Comparison of ENCODE assay signal across 7 mouse cellular contexts in the genomic region with DNA sequence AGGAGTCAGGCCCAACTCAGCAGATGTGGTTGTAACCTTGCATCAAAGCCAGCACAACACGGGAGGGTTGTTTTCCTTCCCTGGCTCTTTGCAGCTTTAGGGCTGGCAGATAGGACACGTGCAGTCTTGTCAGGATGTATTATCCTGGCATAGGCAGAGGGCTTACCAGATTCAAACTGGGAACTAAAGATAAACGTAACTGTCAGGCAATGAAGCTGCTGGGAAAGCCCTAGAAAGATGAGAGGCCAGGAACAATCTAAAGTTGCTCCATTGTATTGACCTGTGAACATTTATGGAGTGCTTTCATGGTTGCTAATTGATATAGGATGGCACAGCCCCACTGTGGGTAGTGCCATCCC. TPM values are rescaled to one million over a fixed set of nuclear protein-coding genes. Genes with fewer than 3 reads are reported as not detected.
DNase-seq lines count a peak whose midpoint lies in the region; ATAC-seq and TF ChIP-seq lines count a peak whose summit lies in the region.

No protein-coding gene starts in this region.

- no peak for TF ChIP-seq POLR2A in testis, adult 2 months (IDR thresholded peaks at IDR 0.05; ENCODE audit: control insufficient read depth, low read depth, low read length)

- no peaks in the 10 kb centered on the region; the same call in 1 of the 2 replicates for H3K36me3 ChIP-seq in testis, adult 2 months (ENCODE audit: control insufficient read depth, insufficient read depth, low read length)
- H3K36me3 ChIP-seq in forebrain, embryonic 13.5 days (ENCODE audit: poor library complexity, severe bottlenecking), result peaks cover 36% of the 10 kb centered on the region
- H3K36me3 ChIP-seq in liver, embryonic 14.5 days (replicated peaks; ENCODE audit: control insufficient read depth, insufficient read depth, low read depth), result peaks cover 26% of the 10 kb centered on the region

- no peak for DNase-seq in testis, postnatal 10 days (ENCODE audit: low spot score)
- no peak for DNase-seq in liver, embryonic 14.5 days (ENCODE audit: low read depth in 3 of 3, low spot score in 3 of 3)
- DNase-seq in retina, embryonic 14.5 days (ENCODE audit: low spot score), result no peak
- DNase-seq in urinary bladder, postnatal 14 days (ENCODE audit: low spot score), result no peak
- no peak for DNase-seq in frontal cortex, postnatal 14 days (ENCODE audit: low spot score in 2 of 2)

- H3K4me2 ChIP-seq in forebrain, embryonic 13.5 days, result peak overlapping the region; percentile 68
- peak overlapping the region; percentile 87 for H3K4me2 ChIP-seq in liver, embryonic 14.5 days (ENCODE audit: low read depth)

- WGBS in forebrain, embryonic 13.5 days, result 13% methylated on average over 3 of the region's 3 CpGs
- WGBS in liver, embryonic 14.5 days (ENCODE audit: insufficient replicate concordance), result 2% methylated on average over 3 of the region's 3 CpGs

- H3K9me3 ChIP-seq in forebrain, embryonic 13.5 days (replicated peaks), result no peaks in the 10 kb centered on the region
- no peaks in the 10 kb centered on the region for H3K9me3 ChIP-seq in liver, embryonic 14.5 days (ENCODE audit: control insufficient read depth, low read length)

- peak overlapping the region; percentile 76 for H3K9ac ChIP-seq in forebrain, embryonic 13.5 days
- H3K9ac ChIP-seq in liver, embryonic 14.5 days (replicated peaks), result peak overlapping the region; percentile 69

- no peak overlapping the region for H3K27ac ChIP-seq in testis, adult 2 months (ENCODE audit: control insufficient read depth, insufficient read depth, low read depth, low read length)
- H3K27ac ChIP-seq in forebrain, embryonic 13.5 days, result no peak overlapping the region; the same call in 1 of the 2 replicates
- H3K27ac ChIP-seq in liver, embryonic 14.5 days, result peak overlapping the region; percentile 82

- no peak for TF ChIP-seq CTCF in testis, adult 2 months (IDR thresholded peaks at IDR 0.05; ENCODE audit: control insufficient read depth, insufficient read depth, insufficient replicate concordance, low read depth, low read length)
- TF ChIP-seq CTCF in liver, embryonic 14.5 days (IDR thresholded peaks at IDR 0.05; ENCODE audit: low read depth), result no peak

- peak; percentile 60 for TF ChIP-seq EP300 in liver, embryonic 14.5 days (IDR thresholded peaks at IDR 0.05; ENCODE audit: low read depth)

- H3K4me3 ChIP-seq in testis, adult 2 months (ENCODE audit: control insufficient read depth, low read depth, low read length), result peak overlapping the region; percentile 77
- peak overlapping the region; percentile 54 for H3K4me3 ChIP-seq in forebrain, embryonic 13.5 days
- H3K4me3 ChIP-seq in liver, embryonic 14.5 days (ENCODE audit: insufficient read depth in 1 of 2, low read depth in 2 of 2, low read length in 2 of 2), result peak overlapping the region; percentile 39 to 60

- ATAC-seq in forebrain, embryonic 13.5 days, result no peak
- no peak for ATAC-seq in liver, embryonic 14.5 days (ENCODE audit: insufficient read depth)

- H3K27me3 ChIP-seq in testis, adult 2 months (ENCODE audit: control insufficient read depth, insufficient read depth, low read length), result no peaks in the 10 kb centered on the region
- H3K27me3 ChIP-seq in forebrain, embryonic 13.5 days, result no peaks in the 10 kb centered on the region
- H3K27me3 ChIP-seq in liver, embryonic 14.5 days (ENCODE audit: control insufficient read depth, insufficient read depth, low read length), result no peaks in the 10 kb centered on the region

- H3K4me1 ChIP-seq in testis, adult 2 months (ENCODE audit: control insufficient read depth, insufficient read depth, low read length), result peaks cover 10% of the 10 kb centered on the region
- H3K4me1 ChIP-seq in forebrain, embryonic 13.5 days, result peaks cover 12% of the 10 kb centered on the region
- peaks cover 69 to 73% of the 10 kb centered on the region in 2 experiments for H3K4me1 ChIP-seq in liver, embryonic 14.5 days (replicated peaks; ENCODE audit: control insufficient read depth in 2 of 2, insufficient read depth in 2 of 2, low read length in 1 of 2)

RNA-seq across cellular contexts. Expression of a gene that starts 0.3 kb away (rescaled TPM):
- polyA plus RNA-seq in testis, adult 2 months (2012; rRNA removed), result 0.83 and 1.0 TPM in 2 replicates
- polyA plus RNA-seq in forebrain, embryonic 13.5 days (2015; fragmentation: Nextera tagmentation; extraction: Ambion mirVana), result 12.6 and 15.7 TPM in 2 replicates
- 2.1 and 2.3 TPM in 2 replicates for polyA plus RNA-seq in liver, embryonic 14.5 days (2012; rRNA removed)
- 1.6 and 2.5 TPM in 2 replicates for polyA plus RNA-seq in liver, embryonic 14.5 days (2014; fragmentation: Nextera tagmentation; extraction: Ambion mirVana)

RNA-seq across cellular contexts. Expression of a gene that starts 15.7 kb away (rescaled TPM):
- 16.1 and 17.3 TPM in 2 replicates for polyA plus RNA-seq in testis, adult 2 months (2012; rRNA removed)
- 12.0 and 13.6 TPM in 2 replicates for polyA plus RNA-seq in forebrain, embryonic 13.5 days (2015; fragmentation: Nextera tagmentation; extraction: Ambion mirVana)
- 14.4 and 14.5 TPM in 2 replicates for polyA plus RNA-seq in liver, embryonic 14.5 days (2012; rRNA removed)
- polyA plus RNA-seq in liver, embryonic 14.5 days (2014; fragmentation: Nextera tagmentation; extraction: Ambion mirVana), result 23.9 and 27.0 TPM in 2 replicates

RNA-seq across cellular contexts. Expression of a gene that starts 15.8 kb away (rescaled TPM):
- polyA plus RNA-seq in testis, adult 2 months (2012; rRNA removed), result 10.8 and 12.8 TPM in 2 replicates
- polyA plus RNA-seq in forebrain, embryonic 13.5 days (2015; fragmentation: Nextera tagmentation; extraction: Ambion mirVana), result 6.8 and 7.3 TPM in 2 replicates
- 6.1 and 6.8 TPM in 2 replicates for polyA plus RNA-seq in liver, embryonic 14.5 days (2012; rRNA removed)
- polyA plus RNA-seq in liver, embryonic 14.5 days (2014; fragmentation: Nextera tagmentation; extraction: Ambion mirVana), result 3.2 and 3.7 TPM in 2 replicates
